Mouse (Mus musculus) forebrain, embryonic 15.5 days (tissue): ENCODE measurements around the gene Tsga13. TPM values are rescaled to one million over a fixed set of nuclear protein-coding genes. Genes with fewer than 3 reads are reported as not detected.

ENCODE experiments used
- ATAC-seq: fragments of 200-750 bp; cut with Nextera tagmentation; replicated peaks from 2 replicates; pipeline ENCODE4 v1.8.0; 2017; ENCODE audit warnings: mild to moderate bottlenecking, moderate TSS enrichment, moderate library complexity
- H3K27ac ChIP-seq: fragments of 300-500 bp; sonication (generic); replicated peaks from 2 replicates; pipeline ENCODE4 v1.5.1; 2015; ENCODE audit warnings: mild to moderate bottlenecking, inconsistent platforms
- H3K27me3 ChIP-seq: fragments of 300-500 bp; sonication (generic); 2 replicates; pipeline ENCODE4 v1.6.1; 2015; ENCODE audit warnings: inconsistent platforms
- H3K36me3 ChIP-seq: fragments of 300-500 bp; sonication (generic); 2 replicates; pipeline ENCODE4 v1.6.1; 2015; ENCODE audit warnings: mild to moderate bottlenecking, inconsistent platforms
- H3K4me1 ChIP-seq: fragments of 300-500 bp; sonication (generic); 2 replicates; pipeline ENCODE4 v1.6.1; 2015; ENCODE audit warnings: inconsistent platforms
- H3K4me2 ChIP-seq: fragments of 300-500 bp; sonication (generic); replicated peaks from 2 replicates; pipeline ENCODE4 v1.6.1; 2015; ENCODE audit warnings: mild to moderate bottlenecking, inconsistent platforms
- H3K4me3 ChIP-seq: fragments of 300-500 bp; sonication (generic); 2 replicates; pipeline ENCODE4 v1.5.1; 2015; ENCODE audit warnings: mild to moderate bottlenecking, inconsistent platforms
- H3K9ac ChIP-seq: fragments of 300-500 bp; sonication (generic); replicated peaks from 2 replicates; pipeline ENCODE4 v1.6.1; 2015; ENCODE audit warnings: mild to moderate bottlenecking, inconsistent platforms
- H3K9me3 ChIP-seq: fragments of 300-500 bp; sonication (generic); 2 replicates; pipeline ENCODE4 v1.6.1; 2016; ENCODE audit warnings: inconsistent platforms
- WGBS: fragments of 180-500 bp; shearing (Covaris S2); methylation state at CpG from one replicate; pipeline ENCODE4 v1.1.7; 2015; ENCODE audit warnings: mixed read lengths; 5-methylcytosine and 5-hydroxymethylcytosine counted together
- polyA plus RNA-seq: library from polyadenylated mRNA; unstranded; fragments of >200 nt; fragmentation: Nextera tagmentation; extraction: Ambion mirVana; gene quantifications from 2 replicates; pipeline ENCODE4 v1.2.1, GENCODE M21; 2015

Tsga13 gene
- polyA plus RNA-seq: 0.23 and 0.51 TPM in 2 replicates

GRCm38 (mm10) chr6:30915473-30915872, at the start of gene Tsga13:
Tsga13 (minus strand) TSS chr6:30915573.
- no peak within 1 kb of the TSS for H3K4me3 ChIP-seq
- H3K4me2 ChIP-seq: no peak within 1 kb of the TSS
- no peaks in the 10 kb centered on the region for H3K9me3 ChIP-seq
- no peak for ATAC-seq
- peaks cover 2% of the 10 kb centered on the region; the same call in 1 of the 2 replicates for H3K4me1 ChIP-seq
- no peaks in the 10 kb centered on the region for H3K27me3 ChIP-seq
- H3K9ac ChIP-seq: no peak within 1 kb of the TSS
- no peak within 1 kb of the TSS for H3K27ac ChIP-seq
- no peaks in the 10 kb centered on the region for H3K36me3 ChIP-seq
- 94% methylated on average over 2 of the region's 2 CpGs for WGBS

DNA sequence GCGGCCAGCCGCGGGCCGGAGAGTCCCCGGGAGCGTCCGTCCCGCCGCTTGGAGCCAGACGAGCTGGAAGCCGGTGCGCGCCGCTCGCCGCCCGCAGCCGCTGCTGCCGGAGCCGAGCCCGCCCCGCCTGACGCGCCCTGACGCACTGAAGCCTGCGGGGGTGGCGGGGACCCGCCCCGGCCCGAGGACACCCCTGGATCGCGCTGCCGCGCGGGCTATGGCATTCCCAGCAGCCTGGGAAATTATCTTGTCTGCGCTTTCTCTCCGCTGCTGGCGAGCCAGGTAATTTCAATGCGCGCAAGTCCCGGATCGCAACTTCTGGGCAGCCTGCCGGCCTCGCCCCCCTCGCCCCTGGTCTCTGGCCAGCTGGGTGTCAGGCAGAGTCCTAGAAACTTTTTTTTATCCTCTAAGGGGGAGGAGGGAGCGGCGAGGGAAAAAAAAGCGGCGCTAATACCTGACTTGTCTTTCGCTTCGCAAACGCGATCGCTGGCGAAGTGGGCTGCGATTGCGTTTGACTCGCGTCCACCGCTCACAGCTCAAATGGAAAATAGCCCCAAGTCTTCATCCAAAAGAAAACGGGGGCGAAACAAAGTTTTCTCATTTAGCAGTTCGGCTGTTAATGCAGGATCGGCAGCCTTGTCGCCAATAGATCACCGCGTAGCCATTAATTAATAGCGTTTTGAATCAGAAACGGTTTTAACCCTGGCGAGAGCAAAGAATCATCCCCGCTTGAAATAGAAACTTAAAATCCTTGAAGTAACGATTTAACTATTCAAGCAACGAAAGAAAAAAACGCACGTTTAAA, 43.6 kb upstream of the Tsga13 start, which contains the start of gene Klf14:
Gene Klf14, minus strand, starts transcription at position 343 of the 805 bp plus-strand sequence.
- Histone ChIP-seq H3K27me3 (peaks cover 80% of the 10 kb centered on the region), H3K4me3 (peak within 1 kb of the TSS; percentile 41), H3K9ac (no peak within 1 kb of the TSS), H3K4me1 (peaks cover 8% of the 10 kb centered on the region), H3K4me2 (peak within 1 kb of the TSS; percentile 53), H3K27ac (no peak within 1 kb of the TSS), H3K36me3 (peaks cover 13% of the 10 kb centered on the region; the same call in 1 of the 2 replicates), H3K9me3 (peaks cover 35% of the 10 kb centered on the region)
- WGBS: under 1% methylated on average over 75 of the region's 75 CpGs
- ATAC-seq: no peak

DNA sequence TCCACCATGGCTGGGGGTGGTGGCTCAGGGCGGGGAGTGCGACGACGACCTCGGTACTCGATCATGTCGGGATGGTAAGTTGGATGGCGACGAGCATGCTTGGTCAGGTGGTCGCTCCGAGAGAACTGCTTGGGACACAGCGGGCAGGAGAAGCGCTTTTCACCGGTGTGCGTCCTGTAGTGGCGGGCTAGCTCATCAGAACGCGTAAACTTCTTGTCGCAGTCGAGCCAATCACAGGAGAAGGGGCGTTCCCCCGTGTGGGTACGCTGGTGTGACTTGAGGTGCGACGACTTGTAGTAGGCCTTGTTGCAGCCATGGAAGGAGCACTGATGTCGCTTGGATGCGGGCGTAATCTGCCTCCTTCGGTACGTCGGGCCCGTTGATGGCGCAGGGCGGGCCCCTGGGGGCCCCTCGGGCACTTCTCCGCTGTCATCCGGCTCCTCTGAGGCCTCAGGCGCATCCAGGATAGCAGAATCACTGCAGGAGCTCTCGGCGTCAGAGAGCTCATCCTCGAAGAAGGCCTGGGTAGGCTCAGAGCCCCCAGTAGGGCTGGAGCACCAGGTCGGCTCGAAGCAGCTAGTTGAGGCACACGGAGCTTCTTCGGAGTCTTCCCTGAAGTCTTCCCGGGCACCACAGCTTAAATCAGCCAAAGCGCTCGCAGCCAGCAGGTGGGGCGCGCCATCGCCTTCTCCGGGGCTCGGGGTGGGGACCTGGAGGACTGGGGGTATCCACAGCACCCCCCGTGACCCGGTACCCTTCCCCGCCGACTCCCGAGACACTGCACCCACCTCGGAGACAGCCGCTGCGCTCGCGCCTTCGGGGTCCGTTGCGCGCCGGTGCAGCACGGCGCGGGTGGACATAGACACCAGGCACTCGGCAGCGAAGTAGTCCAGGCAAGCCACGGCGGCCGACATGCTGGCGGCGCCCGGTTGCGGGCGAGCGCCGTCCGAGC, 42.7 kb upstream of the Tsga13 start:
- no peak overlapping the region for H3K9ac ChIP-seq

GRCm38 (mm10) chr6:30939264-30939663, 23.9 kb upstream of the Tsga13 start:
- Histone ChIP-seq H3K27me3 (no peaks in the 10 kb centered on the region), H3K9ac (no peak overlapping the region)
- WGBS: 84% methylated on average over 5 of the region's 5 CpGs

More for the DNA sequence above, 42.7 kb upstream of the Tsga13 start:
- no peak for ATAC-seq
- Histone ChIP-seq H3K9me3 (peaks cover 35% of the 10 kb centered on the region), H3K36me3 (peaks cover 13% of the 10 kb centered on the region; the same call in 1 of the 2 replicates), H3K4me1 (peaks cover 8% of the 10 kb centered on the region), H3K27ac (no peak overlapping the region), H3K4me2 (peak overlapping the region; percentile 53), H3K27me3 (peaks cover 77% of the 10 kb centered on the region), H3K4me3 (peak overlapping the region; percentile 41)
- 2% methylated on average over 84 of the region's 84 CpGs for WGBS

DNA sequence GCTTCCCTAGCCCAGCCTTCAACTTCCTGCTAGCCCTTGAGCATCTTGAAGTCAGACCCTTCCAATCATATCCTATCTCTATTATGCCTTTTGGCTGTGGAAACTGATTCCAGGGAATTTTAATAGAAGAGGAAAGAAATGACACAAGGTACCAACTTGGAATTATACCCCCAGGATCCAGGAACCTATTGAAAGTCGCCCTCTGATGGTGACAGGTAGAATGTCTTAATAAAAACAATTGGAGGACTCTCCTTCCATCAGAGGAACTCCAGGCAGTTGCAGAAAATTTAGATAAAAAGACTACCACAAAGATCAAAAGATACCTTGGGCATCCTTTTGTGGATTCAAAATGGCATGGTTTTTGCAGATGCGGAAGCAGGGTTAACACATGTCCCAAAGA, 7.4 kb upstream of the Tsga13 start:
- H3K36me3 ChIP-seq: no peaks in the 10 kb centered on the region
- ATAC-seq: no peak
- 52% methylated on average over 2 of the region's 2 CpGs for WGBS
- peaks cover 10% of the 10 kb centered on the region for H3K4me1 ChIP-seq
- H3K9ac ChIP-seq: no peak overlapping the region
- no peaks in the 10 kb centered on the region for H3K27me3 ChIP-seq
- no peak overlapping the region for H3K27ac ChIP-seq
- H3K9me3 ChIP-seq: no peaks in the 10 kb centered on the region
- no peak overlapping the region for H3K4me2 ChIP-seq
- no peak overlapping the region for H3K4me3 ChIP-seq

More at GRCm38 (mm10) chr6:30939264-30939663, 23.9 kb upstream of the Tsga13 start:
- Histone ChIP-seq H3K4me1 (no peaks in the 10 kb centered on the region), H3K27ac (no peak overlapping the region), H3K36me3 (no peaks in the 10 kb centered on the region), H3K4me2 (no peak overlapping the region), H3K4me3 (no peak overlapping the region), H3K9me3 (no peaks in the 10 kb centered on the region)
- no peak for ATAC-seq

DNA sequence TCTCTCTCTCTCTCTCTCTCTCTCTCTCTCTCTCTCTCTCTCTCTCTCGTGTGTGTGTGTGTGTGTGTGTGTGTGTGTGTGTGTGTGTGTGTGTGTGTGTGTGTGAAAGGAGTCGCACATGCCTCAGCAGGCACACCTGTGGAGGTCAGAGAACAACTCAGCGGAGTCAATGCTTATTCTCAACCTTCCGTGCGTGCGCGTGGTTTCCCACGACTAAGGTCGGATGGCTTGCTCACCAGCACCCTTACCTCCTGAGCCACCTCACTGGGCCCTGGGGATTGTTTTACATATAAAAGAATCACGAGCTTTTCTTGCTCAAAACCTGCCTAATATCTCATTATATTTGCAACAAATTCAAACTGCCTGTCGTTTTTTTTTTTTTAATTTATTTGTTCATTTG, 6.5 kb upstream of the Tsga13 start:
- no peaks in the 10 kb centered on the region for H3K36me3 ChIP-seq
- H3K27me3 ChIP-seq: no peaks in the 10 kb centered on the region
- no peak overlapping the region for H3K9ac ChIP-seq
- no peak overlapping the region for H3K27ac ChIP-seq
- H3K4me1 ChIP-seq: peaks cover 10% of the 10 kb centered on the region
- H3K9me3 ChIP-seq: no peaks in the 10 kb centered on the region
- no peak overlapping the region for H3K4me3 ChIP-seq
- H3K4me2 ChIP-seq: 0 out of 2 replicates have a peak overlapping the region, but pooled peaks have one; percentile 41
- 61% methylated on average over 10 of the region's 11 CpGs for WGBS
- no peak for ATAC-seq

- Histone ChIP-seq H3K9ac (peak overlapping the region; percentile 18), H3K4me2 (peak overlapping the region; percentile 41), H3K9me3 (no peaks in the 10 kb centered on the region), H3K4me1 (peaks cover 10% of the 10 kb centered on the region), H3K27ac (peak overlapping the region; percentile 74), H3K4me3 (peak overlapping the region; percentile 30), H3K27me3 (no peaks in the 10 kb centered on the region), H3K36me3 (no peaks in the 10 kb centered on the region)
- ATAC-seq: peak; percentile 75
- 26% methylated on average over 21 of the region's 21 CpGs for WGBS
Observed at GRCm38 (mm10) chr6:30920834-30921675, 5.7 kb upstream of the Tsga13 start.

DNA sequence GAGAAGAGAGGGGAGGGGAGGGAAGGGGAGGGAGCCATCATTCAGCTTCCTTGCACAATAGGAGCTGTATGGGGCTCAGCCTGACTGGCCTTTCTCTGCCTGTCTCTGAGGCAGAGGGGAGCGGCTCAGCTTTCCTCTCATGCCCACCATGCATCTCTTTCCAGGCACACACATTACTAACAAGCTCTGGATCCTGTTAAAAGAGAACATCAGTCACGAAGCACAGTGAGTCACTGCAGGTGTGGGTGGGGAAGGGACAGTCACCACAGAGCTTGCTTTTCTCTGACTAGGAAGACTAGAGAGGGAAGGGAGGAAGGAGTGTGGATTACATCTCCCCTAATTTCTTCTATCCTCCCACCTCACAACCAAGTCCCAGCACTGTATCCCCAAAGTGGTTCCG, 7.4 kb downstream of the Tsga13 start:
- ATAC-seq: no peak
- Histone ChIP-seq H3K4me1 (peaks cover 4% of the 10 kb centered on the region; the same call in 1 of the 2 replicates), H3K27me3 (no peaks in the 10 kb centered on the region), H3K36me3 (no peaks in the 10 kb centered on the region), H3K4me3 (no peak overlapping the region), H3K9me3 (no peaks in the 10 kb centered on the region), H3K4me2 (no peak overlapping the region), H3K9ac (no peak overlapping the region), H3K27ac (no peak overlapping the region; the same call in 1 of the 2 replicates)
- 34% methylated on average over 3 of the region's 3 CpGs for WGBS

- H3K4me1 ChIP-seq: peaks cover 4% of the 10 kb centered on the region; the same call in 1 of the 2 replicates
- H3K27me3 ChIP-seq: no peaks in the 10 kb centered on the region
- no peak for ATAC-seq
- H3K36me3 ChIP-seq: no peaks in the 10 kb centered on the region
- H3K4me3 ChIP-seq: no peak overlapping the region
- WGBS: 83% methylated on average over 5 of the region's 5 CpGs
- H3K27ac ChIP-seq: no peak overlapping the region
- H3K9me3 ChIP-seq: no peaks in the 10 kb centered on the region
- H3K9ac ChIP-seq: no peak overlapping the region
- no peak overlapping the region for H3K4me2 ChIP-seq
Observed at GRCm38 (mm10) chr6:30904911-30905310, 10.5 kb downstream of the Tsga13 start.

DNA sequence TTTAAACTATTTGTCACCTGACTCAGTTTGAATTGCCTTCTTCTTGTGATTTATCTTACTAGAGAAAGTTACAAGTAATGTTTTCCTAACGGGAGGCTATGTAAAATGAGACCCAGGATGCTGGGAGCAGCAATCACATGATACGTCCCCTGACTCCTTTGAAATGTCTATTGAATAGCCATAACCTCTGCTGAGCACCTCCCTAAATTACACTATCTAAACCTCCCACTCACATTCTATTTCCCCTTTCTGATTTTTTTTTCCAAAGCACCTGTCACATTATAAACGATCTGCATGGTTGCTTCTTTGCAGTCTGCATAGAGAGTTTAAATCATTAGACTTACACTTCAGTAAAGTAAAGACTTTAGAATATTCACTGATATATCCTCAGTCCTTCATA, 11.3 kb downstream of the Tsga13 start:
- WGBS: 55% methylated on average over 3 of the region's 3 CpGs

DNA sequence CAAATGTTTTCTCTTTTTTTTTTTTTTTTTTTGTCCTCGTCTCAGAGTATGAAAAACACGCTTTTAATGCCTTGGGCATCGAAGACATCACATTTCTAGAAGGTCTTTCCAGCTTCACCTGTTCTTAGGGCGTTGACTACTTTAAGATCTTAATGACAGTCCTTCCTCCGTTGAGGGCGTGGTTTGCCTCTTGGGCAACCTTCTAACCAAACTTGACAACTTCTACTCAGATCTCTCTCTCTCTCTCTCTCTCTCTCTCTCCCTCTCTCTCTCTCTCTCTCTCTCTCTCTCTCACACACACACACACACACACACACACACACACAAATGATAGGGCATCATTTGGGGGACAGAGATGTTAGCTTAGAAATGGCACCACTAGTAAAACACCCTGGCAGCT, 17.9 kb downstream of the Tsga13 start:
- H3K4me1 ChIP-seq: peaks cover 15% of the 10 kb centered on the region
- no peak overlapping the region for H3K9ac ChIP-seq
- no peak overlapping the region; the same call in 1 of the 2 replicates for H3K4me3 ChIP-seq
- no peak overlapping the region for H3K27ac ChIP-seq
- ATAC-seq: no peak
- 73% methylated on average over 6 of the region's 6 CpGs for WGBS
- no peaks in the 10 kb centered on the region for H3K27me3 ChIP-seq
- no peaks in the 10 kb centered on the region for H3K36me3 ChIP-seq
- 0 out of 2 replicates have a peak overlapping the region, but pooled peaks have one; percentile 64 for H3K4me2 ChIP-seq
- no peaks in the 10 kb centered on the region for H3K9me3 ChIP-seq

More for the DNA sequence above, 11.3 kb downstream of the Tsga13 start:
- Histone ChIP-seq H3K27ac (no peak overlapping the region), H3K4me3 (no peak overlapping the region), H3K27me3 (no peaks in the 10 kb centered on the region), H3K9ac (no peak overlapping the region), H3K4me1 (peaks cover 4% of the 10 kb centered on the region; the same call in 1 of the 2 replicates), H3K36me3 (no peaks in the 10 kb centered on the region), H3K9me3 (no peaks in the 10 kb centered on the region), H3K4me2 (no peak overlapping the region)
- no peak for ATAC-seq
